Mouse (Mus musculus) kidney, adult 9 months (tissue): ENCODE results near the gene Ttc13.

Experiments used
- DNase-seq: peaks from one replicate; pipeline ENCODE4 v3.0.0; 2022

Ttc13 gene

DNA sequence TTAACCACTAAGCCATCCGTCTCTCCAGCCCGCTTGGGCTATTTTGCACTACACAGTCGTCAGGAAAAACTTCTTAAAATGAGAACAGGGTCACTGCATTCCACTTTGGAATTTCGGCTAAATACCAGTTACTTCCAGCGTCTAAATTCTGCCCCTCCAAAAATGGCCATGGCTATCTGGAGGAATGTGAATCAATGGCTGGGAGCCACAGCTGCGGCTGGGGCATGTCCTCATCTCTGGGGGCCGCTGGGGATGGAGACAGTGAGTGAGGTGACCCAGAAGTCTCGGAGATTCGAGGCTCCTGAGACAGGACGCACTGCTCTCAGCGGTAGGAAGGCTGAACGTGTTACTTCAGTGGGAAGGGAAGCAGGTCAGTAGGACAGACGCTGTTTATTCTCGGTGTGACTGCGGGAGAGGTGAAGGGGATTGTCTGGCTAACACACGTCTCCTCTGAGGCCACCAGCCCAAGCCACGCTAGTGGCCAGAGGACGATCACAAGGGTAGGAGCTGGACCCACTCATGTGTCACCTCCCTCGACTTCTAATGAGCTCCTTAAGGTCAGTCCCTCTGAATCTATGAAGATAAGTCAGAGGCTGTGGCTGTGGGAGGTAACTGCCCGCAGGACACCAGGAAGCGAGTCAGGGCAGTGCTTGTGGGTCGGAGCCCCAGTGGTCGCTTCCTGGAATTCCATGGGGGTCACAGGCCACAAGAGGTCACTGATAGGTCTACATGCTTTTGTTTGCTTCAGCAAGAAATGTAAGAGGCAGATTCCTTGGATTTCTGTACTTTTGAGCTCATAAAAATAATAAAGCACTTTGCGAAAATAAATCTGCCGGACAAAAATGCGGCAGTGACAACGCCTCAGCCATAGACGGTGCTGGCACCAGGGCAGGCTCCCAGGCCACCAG is 68.0 kb downstream of the Ttc13 start:
- no peak for DNase-seq

DNA sequence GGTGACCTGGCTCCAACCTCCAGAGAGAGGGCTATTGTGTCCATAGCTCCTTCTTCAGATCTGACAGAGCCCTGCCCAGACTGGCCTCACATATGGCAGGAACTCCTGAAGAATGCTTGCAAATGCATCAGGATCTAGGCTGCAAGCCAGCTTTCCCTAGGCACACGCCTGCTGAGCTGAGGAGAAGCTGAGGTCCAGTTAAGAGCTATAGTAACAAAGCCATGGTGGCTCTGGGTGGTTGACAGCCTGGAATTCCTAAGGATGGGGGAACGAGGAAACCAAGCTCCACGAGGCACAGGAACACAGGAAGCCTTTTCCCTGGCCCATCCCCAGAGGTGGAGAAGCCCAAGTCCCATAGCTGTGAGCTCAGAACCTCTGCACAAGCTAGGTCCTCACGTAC is 69.2 kb downstream of the Ttc13 start:
- DNase-seq = no peak

DNA sequence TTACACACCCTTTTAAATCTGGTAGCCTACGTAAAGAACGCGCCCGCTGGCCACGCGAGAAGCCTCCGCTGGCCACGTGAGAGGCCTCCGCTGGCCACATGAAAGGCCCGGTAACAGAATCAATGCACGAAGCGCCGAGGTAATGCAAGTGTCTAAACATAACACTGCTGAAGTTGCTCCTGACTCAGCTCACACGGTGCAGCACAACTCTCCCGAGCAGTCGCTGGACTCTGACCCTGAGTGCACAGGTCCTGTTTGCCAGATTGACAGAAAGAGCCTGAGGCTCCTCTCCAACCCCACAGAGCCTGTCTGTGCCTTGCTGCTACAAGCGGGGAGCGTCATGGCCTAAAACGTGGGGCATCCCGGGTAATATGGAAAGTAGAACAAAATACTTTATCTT is 70.0 kb downstream of the Ttc13 start:
- peak; percentile 87 for DNase-seq

DNA sequence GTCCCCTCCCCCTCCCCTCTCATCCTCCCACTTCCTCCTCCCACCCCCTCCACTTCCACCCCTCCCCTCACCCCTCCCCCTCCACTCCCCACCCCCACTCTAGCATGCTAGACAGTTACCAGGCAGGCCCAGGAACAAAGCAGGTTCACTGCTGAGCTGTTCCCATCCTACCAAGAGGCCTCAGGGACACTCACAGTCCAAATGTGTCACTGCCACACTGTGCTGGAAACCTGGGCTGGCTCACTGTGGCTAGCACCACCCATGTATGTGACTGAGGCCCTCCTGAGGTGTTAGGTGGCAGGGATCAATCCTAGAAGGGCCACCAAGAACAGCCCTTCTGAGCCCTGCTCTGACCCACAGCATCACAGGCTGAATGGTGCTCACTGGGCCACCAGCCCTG is 73.5 kb downstream of the Ttc13 start:
- DNase-seq = no peak

DNA sequence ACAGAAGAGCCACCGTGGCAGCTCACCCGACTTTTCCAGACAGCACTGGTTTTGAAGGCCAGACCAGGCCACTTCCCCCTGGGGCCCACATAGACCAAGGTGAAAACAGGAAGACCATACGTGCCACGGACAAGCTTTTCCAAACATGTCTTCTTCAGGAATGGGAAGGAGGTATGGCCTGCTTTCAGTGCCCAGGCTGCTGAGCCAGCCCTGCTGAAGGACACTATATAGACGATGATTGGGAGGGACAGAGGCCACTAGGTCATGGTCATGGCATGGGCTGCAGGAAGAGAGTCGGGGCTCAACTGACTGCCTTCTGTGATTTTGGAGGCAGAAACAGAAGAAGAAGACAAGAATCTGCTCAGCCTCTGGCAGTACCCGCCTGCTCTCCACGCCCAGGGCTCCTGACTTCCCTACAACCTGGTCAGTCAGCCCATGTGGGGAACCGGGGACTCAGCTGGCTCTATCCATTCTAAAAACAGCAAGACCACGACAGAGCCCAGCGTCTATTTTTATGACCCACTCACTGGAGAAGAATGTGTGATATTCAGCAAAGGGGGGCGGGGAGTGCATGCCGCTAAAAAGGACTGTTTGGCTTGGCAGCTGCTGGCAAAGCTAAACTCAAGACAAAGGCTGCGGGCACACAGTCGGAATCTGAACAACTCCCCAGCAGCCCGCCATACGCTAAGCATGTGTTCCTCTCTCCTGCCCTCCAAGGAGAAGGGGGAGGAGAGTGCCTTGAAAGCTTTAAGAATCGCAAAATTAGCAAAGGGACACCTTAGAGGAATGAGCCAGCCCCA is 78.0 kb downstream of the Ttc13 start:
- peak; percentile 54 for DNase-seq

DNA sequence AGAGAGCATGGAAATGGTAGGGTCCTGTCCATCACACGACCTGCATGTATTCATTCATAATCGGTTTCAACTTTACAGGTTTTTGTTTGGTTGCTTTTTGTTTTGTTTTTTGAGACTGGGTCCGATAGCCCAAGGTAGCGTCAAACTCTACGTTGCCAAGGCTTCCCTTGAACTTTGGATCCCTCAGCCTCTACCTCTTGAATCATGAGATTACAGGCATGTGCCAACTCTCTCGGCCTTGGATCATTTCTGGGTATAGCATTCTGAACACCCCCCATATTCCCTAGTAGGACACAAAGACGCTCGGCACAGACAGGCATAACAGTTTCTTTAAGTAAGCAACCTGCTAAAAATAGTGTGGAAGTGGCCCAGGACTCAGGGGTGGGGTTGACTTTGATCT is 80.2 kb downstream of the Ttc13 start:
- DNase-seq = peak; percentile 44

DNA sequence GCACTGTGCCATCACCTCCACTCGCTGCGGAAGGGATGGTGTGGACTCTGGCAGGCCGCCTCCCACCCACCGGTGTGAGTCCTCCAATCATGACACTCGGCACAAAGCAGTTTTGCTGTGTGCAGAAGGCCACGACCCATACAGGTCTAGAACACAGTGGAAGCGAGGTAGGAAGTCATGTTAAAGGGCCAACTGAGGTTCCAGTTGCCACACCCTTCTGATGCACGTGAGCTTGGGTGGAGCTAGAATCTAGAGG is 86.6 kb downstream of the Ttc13 start:
- no peak for DNase-seq

DNA sequence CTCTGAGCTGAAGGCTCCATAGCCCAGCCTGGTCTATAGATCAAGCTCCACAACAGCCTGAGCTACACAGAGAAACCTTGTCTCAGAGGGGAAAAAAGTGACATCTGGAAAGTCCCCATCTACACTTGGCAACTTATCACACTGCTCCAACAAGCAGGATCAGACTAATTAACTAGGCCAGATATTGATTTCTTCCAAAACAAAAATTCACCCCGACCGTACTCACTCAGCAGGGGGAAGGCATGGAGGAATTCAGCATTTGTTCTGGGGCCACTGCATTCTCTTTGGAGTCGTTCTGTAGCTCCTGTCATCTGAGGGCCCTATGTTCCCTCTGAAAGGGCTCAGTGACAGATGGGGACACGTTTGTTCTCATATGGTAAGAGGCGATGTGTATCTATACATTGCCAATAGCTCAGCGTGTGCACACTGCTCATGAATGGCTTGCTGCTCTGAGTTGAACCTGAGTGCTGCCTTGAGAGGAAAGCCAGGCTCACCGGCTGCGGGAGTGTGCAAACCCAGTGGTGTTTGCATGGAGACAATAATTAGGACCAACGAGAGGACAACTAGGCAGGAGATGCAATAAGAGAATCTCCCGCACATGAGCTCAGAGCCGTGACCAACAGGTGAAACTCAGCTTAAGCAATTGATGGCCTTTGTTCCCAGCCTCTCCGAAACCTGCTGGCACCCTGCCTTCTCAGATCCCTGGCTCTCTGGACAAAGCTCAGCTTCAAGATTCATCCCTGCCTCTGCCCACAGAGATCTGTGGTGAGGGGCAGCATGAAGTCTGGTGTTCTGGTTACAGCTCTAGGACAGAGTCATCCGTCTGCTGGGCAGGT is 87.2 kb downstream of the Ttc13 start:
- DNase-seq = peak; percentile 41

DNA sequence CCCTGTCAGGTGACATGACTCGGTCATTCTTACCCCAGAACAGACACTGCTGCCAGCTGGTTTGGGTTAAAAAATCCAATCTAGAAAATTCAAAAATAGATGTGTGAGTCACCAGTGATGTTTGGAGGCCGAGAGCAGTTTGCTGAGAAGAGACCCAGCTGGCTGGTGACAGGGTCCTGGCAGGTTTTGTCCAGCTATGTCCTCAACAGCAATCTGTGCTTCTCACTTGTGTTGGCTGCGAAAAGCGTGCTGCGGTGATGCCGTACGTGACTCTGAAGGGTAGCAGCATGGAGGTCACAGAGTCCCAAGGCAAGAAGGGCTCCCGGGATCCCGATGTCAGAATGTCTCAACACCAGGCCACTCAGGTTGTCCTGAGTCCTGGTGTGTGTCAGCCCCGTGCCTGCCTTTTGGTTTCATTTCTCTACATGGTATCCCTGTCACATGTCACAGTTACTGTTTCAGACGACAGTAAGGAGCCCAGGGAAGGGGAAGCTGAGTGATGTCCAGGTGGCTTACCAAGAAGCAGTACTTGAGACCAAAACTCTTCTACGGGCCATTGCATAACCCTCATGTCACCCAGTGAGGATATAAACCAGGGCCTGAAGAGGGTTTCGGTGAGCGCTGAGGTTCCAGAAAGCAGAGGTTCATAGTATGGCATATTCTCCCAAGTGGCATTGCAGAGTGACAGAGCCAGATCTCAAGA is 88.6 kb downstream of the Ttc13 start:
- DNase-seq = peak; percentile 45

DNA sequence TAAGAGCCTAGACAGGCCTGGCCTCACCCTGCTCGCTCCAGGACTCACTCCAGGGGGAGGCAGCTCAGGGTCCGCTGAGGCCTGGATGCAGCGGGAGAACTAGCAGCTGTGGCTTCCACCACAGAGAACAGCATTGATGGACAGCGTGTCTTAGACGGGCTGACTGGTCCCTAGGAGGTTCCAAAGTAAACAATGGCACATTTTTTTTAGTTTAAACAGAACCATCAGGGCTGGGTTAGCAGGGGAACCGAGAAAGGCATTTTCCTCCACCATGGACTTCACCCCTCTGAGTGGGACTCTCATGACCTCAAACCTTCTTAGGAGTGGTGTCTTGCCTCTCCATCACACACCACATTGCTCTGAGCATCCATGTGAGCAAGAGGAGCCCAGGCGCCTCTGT is 89.8 kb downstream of the Ttc13 start:
- no peak for DNase-seq

DNA sequence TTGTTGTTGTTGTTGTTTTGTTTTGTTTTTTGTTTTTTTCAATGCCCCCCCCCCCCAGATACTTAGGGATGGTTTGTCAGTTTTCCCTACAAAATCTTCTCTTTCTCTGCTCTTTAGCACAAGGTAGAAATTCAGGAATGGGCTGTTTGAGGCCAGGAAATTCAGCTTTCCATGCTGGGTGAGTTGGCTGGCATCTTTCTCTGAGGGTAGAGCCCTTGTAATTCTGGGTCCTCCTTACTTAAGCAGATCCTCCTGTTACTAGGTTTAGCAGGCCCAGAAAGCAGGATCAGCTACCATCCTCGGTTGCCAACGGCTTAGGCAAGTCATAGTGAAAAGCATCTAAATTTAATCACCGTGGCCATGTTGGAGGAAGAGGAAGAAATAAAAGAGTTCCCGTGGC is 90.9 kb downstream of the Ttc13 start:
- DNase-seq = no peak

DNA sequence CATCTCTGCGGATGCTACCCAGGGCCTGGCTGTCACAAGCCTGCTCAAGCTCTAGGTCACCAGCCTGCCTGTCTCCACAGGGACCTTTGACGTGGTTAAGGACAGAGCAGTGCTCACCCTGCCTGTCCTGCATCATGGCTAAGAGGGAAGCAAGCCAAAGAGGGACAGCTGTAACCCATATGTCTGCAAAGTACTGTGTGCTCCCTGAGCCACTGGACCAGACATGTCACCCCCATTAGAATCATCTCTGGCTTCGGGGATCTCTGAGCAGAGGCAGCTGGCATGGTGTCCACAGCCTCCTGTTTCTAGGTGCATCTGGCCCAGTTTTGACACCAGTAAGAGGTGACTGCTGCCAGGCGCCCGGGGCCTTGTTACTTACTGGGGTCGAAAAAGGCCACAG is 91.3 kb downstream of the Ttc13 start:
- DNase-seq = no peak

DNA sequence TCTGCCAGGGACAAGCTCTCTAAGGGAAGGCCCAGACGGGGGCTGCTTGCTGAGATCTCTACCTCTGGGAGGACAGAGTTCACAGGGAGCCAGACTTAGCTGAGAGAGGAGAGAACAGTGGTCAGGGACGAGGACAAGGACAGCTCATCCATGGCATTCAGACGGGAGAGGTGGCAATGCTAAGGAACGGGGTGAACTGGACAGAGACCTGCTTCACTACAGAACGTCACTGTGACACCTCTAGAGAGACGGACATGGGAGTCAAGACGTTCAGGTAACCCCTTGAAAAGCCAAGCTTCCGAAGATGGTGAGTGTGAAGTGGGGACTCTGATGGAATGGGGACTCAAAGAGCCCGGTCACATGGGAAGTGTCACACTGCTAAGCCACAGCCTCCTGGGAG is 95.5 kb downstream of the Ttc13 start:
- DNase-seq = no peak
